Mouse (Mus musculus) limb, embryonic 10.5 days (tissue): Measurements from ENCODE around the gene Zc3h18. TPM values are rescaled to one million over a fixed set of nuclear protein-coding genes. Genes with fewer than 3 reads are reported as not detected.

ENCODE experiments used
- DNase-seq: peaks from one replicate; pipeline ENCODE4 v3.0.0-alpha.2; 2017; ENCODE audit warnings: low spot score
- H3K27ac ChIP-seq: fragments of 300-500 bp; sonication (generic); 2 replicates; pipeline ENCODE4 v1.5.1; 2016; ENCODE audit warnings: mild to moderate bottlenecking
- H3K27me3 ChIP-seq: fragments of 300-500 bp; sonication (generic); 2 replicates; pipeline ENCODE4 v1.6.1; 2016; ENCODE audit warnings: low read depth, mild to moderate bottlenecking; ENCODE audit not compliant: poor library complexity, severe bottlenecking
- H3K36me3 ChIP-seq: fragments of 300-500 bp; sonication (generic); 2 replicates; pipeline ENCODE4 v1.6.1; 2016; ENCODE audit warnings: mild to moderate bottlenecking, moderate library complexity
- H3K4me1 ChIP-seq: fragments of 300-500 bp; sonication (generic); 2 replicates; pipeline ENCODE4 v1.6.1; 2016
- H3K4me3 ChIP-seq: fragments of 300-500 bp; sonication (generic); 2 replicates; pipeline ENCODE4 v1.5.1; 2016; ENCODE audit warnings: mild to moderate bottlenecking, moderate library complexity
- H3K9me3 ChIP-seq: fragments of 300-500 bp; sonication (generic); replicated peaks from 2 replicates; pipeline ENCODE4 v1.6.1; 2016; ENCODE audit warnings: mild to moderate bottlenecking
- WGBS: fragments of 180-500 bp; shearing (Covaris S2); methylation state at CpG from one replicate; pipeline ENCODE4 v1.1.7; 2016; 5-methylcytosine and 5-hydroxymethylcytosine counted together
- polyA plus RNA-seq: library from polyadenylated mRNA; unstranded; fragments of >200 nt; fragmentation: Nextera tagmentation; extraction: Ambion mirVana; gene quantifications from 2 replicates; pipeline ENCODE4 v1.2.1, GENCODE M21; 2016

Zc3h18 gene
- polyA plus RNA-seq, 1 experiment from 2014 or later, result 84.2 TPM

- H3K4me3 ChIP-seq, result peak overlapping the region; percentile 94
- H3K27me3 ChIP-seq, result no peaks in the 10 kb centered on the region
- no peaks in the 10 kb centered on the region for H3K9me3 ChIP-seq
- no peak for DNase-seq
- H3K4me1 ChIP-seq, result peaks cover 25% of the 10 kb centered on the region
- WGBS, result 32% methylated on average over 13 of the region's 13 CpGs
- peaks cover 28% of the 10 kb centered on the region for H3K36me3 ChIP-seq
- peak overlapping the region; percentile 95 for H3K27ac ChIP-seq
Measured at GRCm38 (mm10) chr8:122375751-122376364, 551 bp upstream of the Zc3h18 start.

- no peaks in the 10 kb centered on the region for H3K9me3 ChIP-seq
Measured at GRCm38 (mm10) chr8:122383039-122383438, 6.6 kb downstream of the Zc3h18 start.

DNA sequence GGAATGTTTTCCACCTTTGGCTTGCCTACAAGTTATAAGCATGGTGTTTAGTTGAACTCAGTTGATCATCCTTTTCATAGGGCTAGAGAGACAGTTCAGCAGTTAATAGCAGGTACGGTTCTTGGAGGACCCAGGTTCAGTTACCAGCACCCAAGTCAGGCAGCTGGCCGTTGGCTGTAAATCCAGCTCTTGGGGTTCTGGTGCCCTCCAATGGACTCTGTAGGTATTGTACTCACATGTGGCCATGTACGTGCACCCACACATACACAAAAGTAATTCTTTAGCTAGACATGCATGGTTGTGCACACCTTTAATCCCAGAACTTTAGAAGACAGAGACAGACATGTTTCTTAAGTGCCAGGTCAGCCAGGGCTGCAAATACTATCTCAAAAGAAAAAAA is 12.9 kb downstream of the Zc3h18 start:
- DNase-seq, result no peak
- Histone ChIP-seq H3K27me3 (no peaks in the 10 kb centered on the region), H3K4me1 (no peaks in the 10 kb centered on the region), H3K36me3 (peaks cover 97% of the 10 kb centered on the region), H3K4me3 (no peak overlapping the region), H3K27ac (no peak overlapping the region), H3K9me3 (no peaks in the 10 kb centered on the region)
- WGBS, result 89% methylated on average over 3 of the region's 3 CpGs

More at GRCm38 (mm10) chr8:122383039-122383438, 6.6 kb downstream of the Zc3h18 start:
- 87% methylated on average over 4 of the region's 4 CpGs for WGBS
- Histone ChIP-seq H3K27ac (no peak overlapping the region), H3K27me3 (no peaks in the 10 kb centered on the region), H3K36me3 (peaks cover 93% of the 10 kb centered on the region), H3K4me1 (peaks cover 5% of the 10 kb centered on the region; the same call in 1 of the 2 replicates), H3K4me3 (no peak overlapping the region)
- no peak for DNase-seq

- no peak for DNase-seq
- WGBS, result 91% methylated on average over 3 of the region's 3 CpGs
- Histone ChIP-seq H3K36me3 (peaks cover 97% of the 10 kb centered on the region), H3K4me3 (no peak overlapping the region), H3K27ac (no peak overlapping the region), H3K4me1 (no peaks in the 10 kb centered on the region), H3K27me3 (no peaks in the 10 kb centered on the region), H3K9me3 (no peaks in the 10 kb centered on the region)
Measured at GRCm38 (mm10) chr8:122390758-122391157, 14.3 kb downstream of the Zc3h18 start.

DNA sequence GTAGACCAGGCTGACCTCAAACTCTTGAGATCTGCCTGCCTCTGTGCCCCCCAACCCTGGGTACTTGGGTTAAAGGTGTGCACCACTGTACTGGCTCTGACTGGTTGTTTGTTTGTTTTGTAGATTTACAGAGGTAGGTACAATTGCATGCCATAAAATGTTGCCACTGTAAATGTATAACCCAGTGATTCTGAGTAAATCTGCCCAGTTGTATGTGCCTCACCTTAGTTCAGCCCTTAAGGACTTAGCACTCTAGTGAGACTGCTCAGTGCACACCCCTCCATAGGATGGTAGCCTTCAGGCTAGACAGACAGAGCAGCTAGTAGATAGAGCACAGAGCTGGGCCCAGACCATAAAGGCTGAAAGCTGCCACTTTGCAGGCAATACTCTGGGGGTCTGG is 17.3 kb downstream of the Zc3h18 start:
- Histone ChIP-seq H3K36me3 (peaks cover 93% of the 10 kb centered on the region), H3K27ac (no peak overlapping the region), H3K4me1 (no peaks in the 10 kb centered on the region), H3K9me3 (no peaks in the 10 kb centered on the region), H3K27me3 (no peaks in the 10 kb centered on the region), H3K4me3 (no peak overlapping the region)
- DNase-seq, result no peak

GRCm38 (mm10) chr8:122395291-122395690 is 18.9 kb downstream of the Zc3h18 start:
- no peaks in the 10 kb centered on the region for H3K9me3 ChIP-seq
- DNase-seq, result no peak
- H3K36me3 ChIP-seq, result peaks cover 94% of the 10 kb centered on the region
- no peaks in the 10 kb centered on the region for H3K4me1 ChIP-seq
- H3K27ac ChIP-seq, result no peak overlapping the region
- H3K27me3 ChIP-seq, result no peaks in the 10 kb centered on the region
- 93% methylated on average over 6 of the region's 6 CpGs for WGBS
- H3K4me3 ChIP-seq, result no peak overlapping the region

DNA sequence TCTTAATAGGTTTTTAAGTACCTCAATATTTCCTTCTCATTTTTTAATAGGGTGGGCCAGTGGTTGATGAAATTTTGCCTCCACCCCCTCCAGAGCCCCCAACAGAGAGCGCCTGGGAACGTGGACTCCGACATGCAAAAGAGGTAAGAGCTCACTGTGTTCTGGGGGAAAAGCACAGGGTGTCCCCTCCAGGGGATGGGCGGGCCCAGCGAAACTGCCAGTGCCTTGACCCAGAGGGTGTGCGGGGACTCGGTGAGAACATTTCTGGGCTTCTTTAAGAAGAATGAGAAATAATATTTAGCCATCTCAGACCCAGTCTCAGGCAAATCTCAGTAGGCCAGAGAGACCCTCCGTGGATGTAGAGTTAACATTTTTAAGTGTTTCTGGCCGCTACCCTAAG is 21.8 kb downstream of the Zc3h18 start:
- DNase-seq, result no peak
- 95% methylated on average over 9 of the region's 9 CpGs for WGBS
- Histone ChIP-seq H3K36me3 (peaks cover 97% of the 10 kb centered on the region), H3K9me3 (no peaks in the 10 kb centered on the region), H3K4me3 (no peak overlapping the region), H3K27ac (no peak overlapping the region), H3K4me1 (no peaks in the 10 kb centered on the region), H3K27me3 (no peaks in the 10 kb centered on the region)

- Histone ChIP-seq H3K27me3 (no peaks in the 10 kb centered on the region), H3K4me3 (no peak overlapping the region), H3K27ac (no peak overlapping the region), H3K4me1 (no peaks in the 10 kb centered on the region), H3K9me3 (no peaks in the 10 kb centered on the region), H3K36me3 (peaks cover 99% of the 10 kb centered on the region)
- no peak for DNase-seq
- WGBS, result 91% methylated on average over 9 of the region's 9 CpGs
Measured at GRCm38 (mm10) chr8:122405146-122405805, 28.9 kb downstream of the Zc3h18 start.

DNA sequence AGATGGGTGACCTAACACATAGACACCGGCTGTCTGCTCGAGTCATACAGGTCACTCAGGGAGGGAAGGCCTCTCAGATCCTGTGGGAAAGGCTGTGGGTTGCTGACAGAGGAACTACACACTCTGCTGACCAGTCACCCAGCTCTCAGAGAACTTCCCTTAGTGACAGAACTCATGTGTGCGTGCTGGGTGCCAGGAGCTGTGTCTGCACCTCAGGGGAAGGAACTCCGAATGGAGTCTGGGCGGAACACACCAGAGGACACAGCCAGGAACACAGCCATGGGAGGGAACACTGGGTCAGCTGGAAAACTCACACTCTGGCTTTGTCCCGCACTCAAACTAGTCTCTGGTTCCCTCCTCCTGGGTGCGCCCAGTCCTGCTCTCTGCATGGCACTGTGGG is 31.3 kb downstream of the Zc3h18 start:
- DNase-seq, result no peak
- no peak overlapping the region for H3K27ac ChIP-seq
- H3K4me3 ChIP-seq, result no peak overlapping the region
- H3K36me3 ChIP-seq, result peaks cover 99% of the 10 kb centered on the region
- WGBS, result 96% methylated on average over 7 of the region's 7 CpGs
- H3K4me1 ChIP-seq, result no peaks in the 10 kb centered on the region
- H3K27me3 ChIP-seq, result no peaks in the 10 kb centered on the region
- H3K9me3 ChIP-seq, result no peaks in the 10 kb centered on the region

GRCm38 (mm10) chr8:122414311-122414710 is 37.9 kb downstream of the Zc3h18 start:
- Histone ChIP-seq H3K27me3 (no peaks in the 10 kb centered on the region), H3K36me3 (peaks cover 100% of the 10 kb centered on the region), H3K27ac (no peak overlapping the region), H3K9me3 (no peaks in the 10 kb centered on the region), H3K4me3 (no peak overlapping the region), H3K4me1 (no peaks in the 10 kb centered on the region)
- no peak for DNase-seq
- 90% methylated on average over 9 of the region's 9 CpGs for WGBS

GRCm38 (mm10) chr8:122415554-122415953 is 39.1 kb downstream of the Zc3h18 start:
- DNase-seq, result no peak
- H3K4me3 ChIP-seq, result no peak overlapping the region
- peaks cover 96% of the 10 kb centered on the region for H3K36me3 ChIP-seq
- H3K4me1 ChIP-seq, result no peaks in the 10 kb centered on the region
- H3K27me3 ChIP-seq, result no peaks in the 10 kb centered on the region
- no peak overlapping the region for H3K27ac ChIP-seq
- H3K9me3 ChIP-seq, result no peaks in the 10 kb centered on the region
- WGBS, result 95% methylated on average over 6 of the region's 6 CpGs

DNA sequence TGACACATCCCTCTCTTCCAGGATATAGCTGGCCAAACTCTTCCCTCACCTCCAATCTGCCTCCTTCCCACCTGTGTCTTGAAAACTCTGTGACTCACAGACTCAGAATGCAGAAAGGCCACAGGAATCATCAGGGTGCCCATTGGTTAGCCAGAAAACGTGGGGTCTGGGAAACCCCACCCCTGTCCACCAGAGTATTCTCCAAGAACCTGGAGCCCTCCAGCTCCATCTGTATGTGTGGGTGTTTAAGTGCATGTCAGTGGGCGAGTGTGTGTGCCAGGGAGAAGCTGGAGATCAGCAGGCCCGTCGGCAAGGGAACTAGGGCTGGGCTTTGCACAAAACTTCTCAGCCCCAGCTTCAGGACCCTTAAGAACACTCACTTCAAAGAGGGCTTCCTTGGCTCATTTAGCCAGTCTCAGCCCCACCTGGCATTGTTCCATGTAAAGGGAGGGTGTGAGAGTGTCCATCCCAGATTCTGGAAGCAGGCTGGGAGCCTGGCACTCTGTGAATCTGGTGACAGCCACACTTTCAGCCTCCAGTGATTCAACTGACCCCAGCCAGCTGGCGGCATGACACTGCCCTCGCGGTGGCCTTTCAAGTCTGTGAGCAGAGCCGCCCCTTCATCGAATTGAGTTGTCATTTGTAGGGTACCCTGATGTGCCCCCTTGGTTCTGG is 43.6 kb downstream of the Zc3h18 start:
- 78% methylated on average over 9 of the region's 9 CpGs for WGBS
- DNase-seq, result no peak
- Histone ChIP-seq H3K36me3 (peaks cover 54% of the 10 kb centered on the region), H3K4me3 (no peak overlapping the region), H3K27me3 (no peaks in the 10 kb centered on the region), H3K9me3 (no peaks in the 10 kb centered on the region), H3K4me1 (no peaks in the 10 kb centered on the region), H3K27ac (no peak overlapping the region)

GRCm38 (mm10) chr8:122421376-122422070 is 45.1 kb downstream of the Zc3h18 start, which contains the start of gene Il17c:
Gene Il17c, plus strand, starts transcription at chr8:122422020.
- Histone ChIP-seq H3K27ac (0 out of 2 replicates have a peak within 1 kb of the TSS, but pooled peaks have one; percentile 17), H3K4me1 (no peaks in the 10 kb centered on the region), H3K9me3 (no peaks in the 10 kb centered on the region), H3K27me3 (no peaks in the 10 kb centered on the region), H3K4me3 (no peak within 1 kb of the TSS), H3K36me3 (peaks cover 44% of the 10 kb centered on the region)
- 87% methylated on average over 14 of the region's 14 CpGs for WGBS
- DNase-seq, result no peak
